Mouse (Mus musculus) kidney, adult 8-10 months (tissue): ENCODE results near the gene Ptcd2.
"Not testable (repeated sequence)": the region's sequence is repeated elsewhere in the genome, so short reads cannot be mapped to it uniquely, and the experiment has no call there.

Experiments used
- DNase-seq, 2 experiments: peaks; one replicate each; pipeline ENCODE4 v3.0.0; 2022

The Ptcd2 gene

GRCm38 (mm10) chr13:99355072-99355471, 10.6 kb upstream of the Ptcd2 start:
- no peak for DNase-seq

- no peak for DNase-seq
Measured at GRCm38 (mm10) chr13:99353490-99353851, 9.0 kb upstream of the Ptcd2 start.

- DNase-seq, result peak; percentile 95 to 98
Measured at GRCm38 (mm10) chr13:99352758-99353489, 8.4 kb upstream of the Ptcd2 start.

- no peak for DNase-seq
Measured at GRCm38 (mm10) chr13:99351596-99351995, 7.1 kb upstream of the Ptcd2 start.

GRCm38 (mm10) chr13:99351186-99351585, 6.7 kb upstream of the Ptcd2 start:
- DNase-seq, result no peak

GRCm38 (mm10) chr13:99350009-99350408, 5.5 kb upstream of the Ptcd2 start:
- no peak for DNase-seq

- peak in 1 of 2 experiments; percentile 14 for DNase-seq
Measured at GRCm38 (mm10) chr13:99343876-99344598, 468 bp downstream of the Ptcd2 start.

GRCm38 (mm10) chr13:99341504-99341903, 3.0 kb downstream of the Ptcd2 start:
- DNase-seq, result no peak

- no peak for DNase-seq
Measured at GRCm38 (mm10) chr13:99337510-99337909, 7.0 kb downstream of the Ptcd2 start.

- no peak for DNase-seq
Measured at GRCm38 (mm10) chr13:99331255-99331654, 13.2 kb downstream of the Ptcd2 start.

- DNase-seq, result not testable (repeated sequence)
Measured at GRCm38 (mm10) chr13:99324337-99324685, 20.2 kb downstream of the Ptcd2 start.

- no peak for DNase-seq
Measured at GRCm38 (mm10) chr13:99323632-99324336, 20.7 kb downstream of the Ptcd2 start.

GRCm38 (mm10) chr13:99322915-99323314, 21.6 kb downstream of the Ptcd2 start:
- not testable (repeated sequence) for DNase-seq

GRCm38 (mm10) chr13:99320453-99320852, 24.1 kb downstream of the Ptcd2 start:
- no peak for DNase-seq

GRCm38 (mm10) chr13:99317058-99317457, 27.4 kb downstream of the Ptcd2 start:
- DNase-seq, result peak; percentile 14 to 56

GRCm38 (mm10) chr13:99316366-99316765, 28.1 kb downstream of the Ptcd2 start:
- no peak for DNase-seq

- DNase-seq, result no peak
Measured at GRCm38 (mm10) chr13:99314657-99315181, 29.8 kb downstream of the Ptcd2 start.

GRCm38 (mm10) chr13:99314098-99314497, 30.4 kb downstream of the Ptcd2 start:
- DNase-seq, result no peak

GRCm38 (mm10) chr13:99308393-99308792, 36.1 kb downstream of the Ptcd2 start:
- no peak for DNase-seq

- peak in 1 of 2 experiments; percentile 45 for DNase-seq
Measured at GRCm38 (mm10) chr13:99307930-99308359, 36.6 kb downstream of the Ptcd2 start.

GRCm38 (mm10) chr13:99306164-99306563, 38.3 kb downstream of the Ptcd2 start:
- no peak for DNase-seq

- DNase-seq, result no peak
Measured at GRCm38 (mm10) chr13:99305186-99305585, 39.3 kb downstream of the Ptcd2 start.

- no peak for DNase-seq
Measured at GRCm38 (mm10) chr13:99304365-99304764, 40.1 kb downstream of the Ptcd2 start.
